Mouse (Mus musculus) naive thymus-derived CD4-positive, alpha-beta T cell, adult 5 months (primary cell): ENCODE measurements around the gene Leng9. TPM values are rescaled to one million over a fixed set of nuclear protein-coding genes. Genes with fewer than 3 reads are reported as not detected.

Source experiments
- polyA plus RNA-seq: library from polyadenylated mRNA; unstranded; fragments of 100-300 nt; shearing (Covaris generic); gene quantifications from one replicate; pipeline ENCODE4 v1.2.1, GENCODE M21; 2017

Leng9 gene
- polyA plus RNA-seq = 12.2 TPM

DNA sequence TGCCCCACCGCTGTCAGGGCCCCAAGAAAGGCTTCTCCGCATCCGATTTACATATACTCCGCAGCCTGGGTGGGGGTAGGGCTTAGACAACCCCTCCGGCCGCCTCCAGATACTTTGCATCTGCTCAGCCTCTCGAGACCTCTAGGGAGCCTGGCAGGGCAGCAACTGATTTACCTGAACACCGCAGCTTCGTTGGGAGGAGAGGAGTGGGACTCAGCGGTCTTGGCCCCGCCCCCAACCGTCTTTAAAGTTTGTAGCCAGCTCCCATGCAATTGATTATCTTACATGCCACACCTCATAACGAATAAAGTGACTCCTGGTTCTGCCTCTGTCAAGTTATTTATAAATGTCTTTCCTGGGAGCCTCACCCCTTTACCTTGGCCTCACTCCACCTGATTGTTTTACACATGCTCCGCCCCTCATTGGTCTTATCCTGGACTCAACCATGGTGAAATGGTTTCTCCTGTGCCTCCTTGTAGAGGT lies at the start of gene Leng9:
Gene Leng9, minus strand, starts transcription at position 316 of the 483 bp plus-strand sequence.

DNA sequence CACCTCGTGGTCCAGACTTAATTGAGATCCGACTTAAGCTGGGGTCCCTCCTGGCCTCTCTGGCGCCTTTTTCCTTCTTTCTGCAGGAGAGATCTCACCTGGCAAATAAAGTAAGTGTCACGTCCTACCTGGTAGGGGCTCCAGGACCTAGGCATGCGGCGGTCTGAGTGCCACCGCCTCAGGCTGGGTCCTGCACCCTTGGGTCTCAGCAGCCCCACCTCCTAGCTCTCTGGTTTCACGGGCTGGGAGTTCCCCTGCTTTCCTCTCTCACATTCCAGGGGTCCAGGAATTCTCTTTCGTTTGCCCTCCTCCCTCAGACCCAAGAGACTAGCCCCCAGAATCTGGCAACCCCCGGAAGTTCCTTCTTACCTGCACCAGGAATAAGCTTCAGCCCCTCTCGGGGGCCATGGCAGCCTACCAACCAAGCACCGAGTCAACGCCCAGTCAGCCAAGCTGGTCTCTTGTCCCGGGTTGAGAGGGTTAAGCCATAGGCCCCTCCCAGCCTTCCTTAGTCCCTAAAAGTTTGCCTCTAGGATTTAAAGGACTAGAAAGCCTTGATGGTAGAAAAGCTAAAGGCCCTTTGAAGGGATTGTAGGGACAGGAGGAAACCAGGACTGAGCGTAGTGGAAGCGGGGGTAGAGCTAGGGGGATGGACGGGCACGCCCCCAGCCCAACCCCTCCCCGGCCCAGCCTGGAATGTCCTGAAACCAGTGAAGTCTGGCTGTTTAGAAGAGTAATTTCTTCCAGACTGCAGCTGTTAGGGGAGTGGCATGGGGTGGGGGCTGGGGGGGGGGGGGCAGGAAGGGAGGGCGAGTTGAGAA lies 14.1 kb upstream of the Leng9 start, which contains the start of gene Cdc42ep5:
Gene Cdc42ep5, minus strand, starts transcription at position 771 of the 821 bp plus-strand sequence.

DNA sequence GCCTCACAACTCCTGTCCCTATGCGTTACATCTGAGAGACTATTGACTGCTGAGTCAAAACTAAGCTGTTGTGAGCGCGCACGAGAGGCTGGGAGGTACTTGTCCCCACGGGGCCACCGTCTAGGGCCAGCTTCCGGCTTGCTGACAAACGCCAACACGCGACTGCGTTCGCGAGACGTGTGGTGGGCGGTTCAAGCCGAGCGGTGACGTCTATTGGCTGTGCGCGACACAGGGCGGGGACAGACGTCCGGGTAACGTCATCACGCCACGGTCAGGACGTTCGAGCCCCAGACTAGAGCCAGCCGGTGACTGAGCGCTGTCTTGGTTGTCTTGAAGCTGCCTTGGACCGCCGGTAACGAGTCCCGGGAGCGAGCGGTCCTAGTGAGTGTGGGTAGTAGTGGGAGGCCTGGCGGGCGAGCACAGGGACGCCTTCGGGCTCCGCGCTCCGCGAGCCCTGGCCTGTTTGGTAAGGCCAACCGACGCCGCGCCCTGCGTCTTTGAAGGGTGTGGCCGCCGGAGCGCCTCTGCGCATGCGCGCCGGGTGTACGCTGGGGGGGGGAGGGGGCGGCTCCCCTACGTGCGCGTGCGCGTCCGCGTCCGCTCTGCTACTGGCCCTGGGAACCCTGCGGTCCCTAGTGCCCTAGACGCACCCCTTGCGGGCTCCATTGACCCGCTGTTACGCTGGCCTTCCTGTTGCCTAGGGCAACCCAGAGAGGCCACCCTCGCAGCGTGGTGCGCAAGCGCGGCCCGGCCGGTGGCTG lies 13.2 kb downstream of the Leng9 start, which contains the start of gene Leng8:
Gene Leng8, plus strand, starts transcription at position 269 of the 761 bp plus-strand sequence.

DNA sequence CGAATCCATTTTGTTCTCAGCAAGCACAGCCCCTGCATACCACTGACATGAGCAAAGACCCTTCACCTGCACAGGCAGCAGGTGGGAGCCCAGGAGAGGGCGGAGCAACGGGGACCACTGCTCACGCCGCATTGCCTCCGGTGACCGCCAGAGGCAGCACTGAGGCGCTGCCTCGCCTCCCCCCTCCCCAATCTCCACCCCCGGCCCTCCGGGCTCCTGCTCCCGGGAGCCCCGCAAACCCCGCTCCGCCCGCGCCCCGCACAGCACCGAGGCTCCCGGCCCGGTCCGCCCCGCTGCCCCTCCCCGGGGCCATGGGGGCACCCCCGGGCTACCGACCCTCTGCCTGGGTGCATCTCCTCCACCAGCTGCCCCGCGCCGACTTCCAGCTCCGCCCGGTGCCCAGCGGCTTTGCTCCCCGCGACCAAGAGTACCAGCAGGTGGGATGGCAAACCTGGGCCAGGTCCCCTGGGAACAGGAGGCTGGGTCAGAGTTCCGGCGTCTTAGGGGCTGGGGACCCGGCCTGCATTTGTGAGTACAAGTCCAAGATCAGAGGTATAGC lies 30.8 kb downstream of the Leng9 start, which contains the start of gene Ttyh1:
Gene Ttyh1, plus strand, starts transcription at position 65 of the 559 bp plus-strand sequence.

Other genes starting within 250 kb of the Leng9 start
- not detected for gene Lilra6, start 234.9 kb downstream of the Leng9 start, polyA plus RNA-seq
- 11.3 TPM for gene Lair1, start 87.2 kb downstream of the Leng9 start, polyA plus RNA-seq
- 0.39 TPM for gene Ttyh1, start 31.0 kb downstream of the Leng9 start, polyA plus RNA-seq
- 164 TPM for gene Leng8, start 13.3 kb downstream of the Leng9 start, polyA plus RNA-seq
- not detected for gene Cdc42ep5, start 14.5 kb upstream of the Leng9 start, polyA plus RNA-seq
- not detected for gene Lilra5, start 87.4 kb upstream of the Leng9 start, polyA plus RNA-seq
- not detected for gene Ncr1, start 187.3 kb upstream of the Leng9 start, polyA plus RNA-seq
- gene Gp6, start 247.4 kb upstream of the Leng9 start, polyA plus RNA-seq = not detected